Mouse (Mus musculus) lung, embryonic 16.5 days (tissue): ENCODE measurements at regions not wholly inside any gene's neighbourhood (a gene's known extent, or its start where the extent isn't known, plus 50 kb on each side); places are given as distances from the start of the nearest gene placed in this dataset.

Experiments used
- ATAC-seq: fragments of 200-750 bp; cut with Nextera tagmentation; 2 replicates; pipeline ENCODE4 v1.8.0; 2017; ENCODE audit warnings: low read depth, mild to moderate bottlenecking, moderate library complexity
- H3K27ac ChIP-seq: fragments of 300-500 bp; sonication (generic); 2 replicates; pipeline ENCODE4 v1.5.1; 2014; ENCODE audit warnings: mild to moderate bottlenecking, control low read depth, low read length
- H3K27me3 ChIP-seq: fragments of 300-500 bp; sonication (generic); 2 replicates; pipeline ENCODE4 v1.6.1; 2014; ENCODE audit warnings: low read depth, low read length, mixed read lengths; ENCODE audit not compliant: control insufficient read depth, insufficient read depth
- H3K36me3 ChIP-seq: fragments of 300-500 bp; sonication (generic); 2 replicates; pipeline ENCODE4 v1.6.1; 2014; ENCODE audit warnings: low read length; ENCODE audit not compliant: control insufficient read depth, insufficient read depth
- H3K4me1 ChIP-seq: fragments of 300-500 bp; sonication (generic); replicated peaks from 2 replicates; pipeline ENCODE4 v1.6.1; 2014; ENCODE audit warnings: low read length, mixed read lengths; ENCODE audit not compliant: control insufficient read depth, insufficient read depth
- H3K4me2 ChIP-seq: fragments of 300-500 bp; sonication (generic); 2 replicates; pipeline ENCODE4 v1.6.1; 2014; ENCODE audit warnings: low read depth, low read length, control low read depth
- H3K4me3 ChIP-seq: fragments of 300-500 bp; sonication (generic); 2 replicates; pipeline ENCODE4 v1.5.1; 2014; ENCODE audit warnings: mild to moderate bottlenecking, low read length, control low read depth
- H3K9ac ChIP-seq: fragments of 300-500 bp; sonication (generic); 2 replicates; pipeline ENCODE4 v1.6.1; 2014; ENCODE audit warnings: low read length, control low read depth
- H3K9me3 ChIP-seq: fragments of 300-500 bp; sonication (generic); 2 replicates; pipeline ENCODE4 v1.6.1; 2016; ENCODE audit warnings: low read length; ENCODE audit not compliant: control insufficient read depth
- WGBS: fragments of 180-500 bp; shearing (Covaris S2); extraction: QIAGEN DNeasy Blood & Tissue Kit; methylation state at CpG from one replicate; pipeline ENCODE4 v1.1.7; 2014; 5-methylcytosine and 5-hydroxymethylcytosine counted together

DNA sequence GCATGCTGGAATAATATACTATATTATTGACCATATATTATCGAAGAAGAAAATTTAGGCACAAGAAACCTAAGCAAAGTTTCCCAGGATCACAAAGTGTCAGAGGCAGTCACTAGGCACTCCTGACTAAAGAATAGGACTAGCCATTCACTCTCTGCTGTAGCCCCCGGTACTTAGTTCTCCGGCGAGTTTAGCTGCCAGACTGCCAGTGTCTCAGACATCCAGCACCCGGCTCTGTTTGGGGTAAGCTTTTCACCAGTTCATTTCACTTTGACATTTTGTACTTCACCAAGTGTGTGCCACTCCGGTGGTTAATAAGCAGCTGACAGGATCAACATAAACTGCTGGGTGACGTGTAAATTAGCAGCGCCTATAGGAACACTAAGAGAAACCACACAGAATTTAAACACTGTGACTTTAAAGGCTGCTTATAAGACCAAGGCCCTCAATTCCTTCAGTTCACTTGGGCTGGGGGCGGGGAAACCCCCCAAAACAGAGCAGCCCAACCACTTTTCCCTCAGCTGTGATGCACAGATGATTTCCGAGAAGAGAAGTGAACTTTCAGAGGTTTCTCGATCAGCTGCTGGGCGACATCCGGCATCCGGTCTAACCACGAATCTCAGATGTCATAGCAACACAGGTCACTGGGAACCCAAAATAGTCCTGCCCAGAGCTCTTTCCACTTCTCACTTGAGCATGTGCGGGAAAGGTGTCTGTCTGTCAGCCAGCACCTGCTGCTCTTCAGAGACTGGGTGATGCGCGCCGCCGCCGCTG is 234.3 kb downstream of the Gm5426 start:
- Histone ChIP-seq H3K27ac (peak overlapping the region; percentile 12; the same call in 1 of the 2 replicates), H3K4me1 (peaks cover 22% of the 10 kb centered on the region), H3K36me3 (no peaks in the 10 kb centered on the region), H3K4me3 (peak overlapping the region; percentile 28), H3K4me2 (peak overlapping the region; percentile 62), H3K9ac (peak overlapping the region; percentile 40), H3K9me3 (no peaks in the 10 kb centered on the region), H3K27me3 (no peaks in the 10 kb centered on the region)
- 35% methylated on average over 21 of the region's 21 CpGs for WGBS
- peak; percentile 59 for ATAC-seq

DNA sequence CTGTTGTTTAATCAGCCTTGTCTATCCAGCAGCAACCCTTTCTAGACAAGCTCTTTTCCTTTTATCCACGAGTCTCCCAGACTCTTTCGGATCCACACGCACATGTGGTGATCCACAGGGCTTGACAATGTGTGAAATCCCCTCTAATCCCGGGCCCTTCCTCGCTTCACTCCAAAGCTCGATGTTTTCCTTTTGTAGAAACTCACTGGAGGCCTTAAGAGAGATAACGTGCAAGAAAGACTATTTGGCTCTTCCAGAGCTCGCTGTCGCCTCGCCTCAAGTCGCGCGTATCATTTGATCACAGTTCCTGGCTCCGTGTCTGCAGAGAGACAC is 234.9 kb downstream of the Gm5426 start:
- Histone ChIP-seq H3K27me3 (no peaks in the 10 kb centered on the region), H3K36me3 (no peaks in the 10 kb centered on the region), H3K4me3 (peak overlapping the region; percentile 28), H3K4me2 (peak overlapping the region; percentile 62), H3K9me3 (no peaks in the 10 kb centered on the region), H3K27ac (peak overlapping the region; percentile 12; the same call in 1 of the 2 replicates), H3K9ac (peak overlapping the region; percentile 40), H3K4me1 (peaks cover 22% of the 10 kb centered on the region)
- peak; percentile 37; the same call in 1 of the 2 replicates for ATAC-seq
- 35% methylated on average over 14 of the region's 14 CpGs for WGBS

GRCm38 (mm10) chr10:96372616-96373346 is 236.4 kb downstream of the Gm5426 start:
- peak overlapping the region; percentile 38; the same call in 1 of the 2 replicates for H3K27ac ChIP-seq
- peak; percentile 60 for ATAC-seq
- no peaks in the 10 kb centered on the region for H3K9me3 ChIP-seq
- WGBS: 24% methylated on average over 11 of the region's 11 CpGs
- H3K4me2 ChIP-seq: no peak overlapping the region
- no peaks in the 10 kb centered on the region for H3K27me3 ChIP-seq
- H3K9ac ChIP-seq: 0 out of 2 replicates have a peak overlapping the region, but pooled peaks have one; percentile 21
- H3K36me3 ChIP-seq: no peaks in the 10 kb centered on the region
- no peak overlapping the region for H3K4me3 ChIP-seq
- peaks cover 22% of the 10 kb centered on the region for H3K4me1 ChIP-seq

DNA sequence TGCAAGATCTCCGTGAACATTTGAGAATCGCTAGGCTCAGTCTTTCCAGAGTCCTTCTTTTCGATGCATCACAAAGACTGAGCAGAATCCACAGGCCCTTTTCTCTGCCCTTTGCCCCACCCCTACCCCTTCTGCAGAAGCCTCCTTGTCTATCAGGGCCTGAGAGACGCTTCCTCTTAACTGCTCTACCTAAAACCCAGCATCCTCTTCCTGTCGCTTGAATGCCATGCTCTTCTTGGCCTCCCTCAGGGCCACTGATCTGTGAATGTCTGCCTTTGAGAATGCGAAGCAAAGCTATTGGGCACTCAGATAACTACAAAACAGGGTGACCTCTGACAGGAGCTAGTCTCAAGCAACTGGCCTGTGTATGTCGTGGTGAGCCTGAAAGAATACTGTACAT is 237.1 kb downstream of the Gm5426 start:
- ATAC-seq: no peak
- no peaks in the 10 kb centered on the region for H3K36me3 ChIP-seq
- no peak overlapping the region for H3K27ac ChIP-seq

DNA sequence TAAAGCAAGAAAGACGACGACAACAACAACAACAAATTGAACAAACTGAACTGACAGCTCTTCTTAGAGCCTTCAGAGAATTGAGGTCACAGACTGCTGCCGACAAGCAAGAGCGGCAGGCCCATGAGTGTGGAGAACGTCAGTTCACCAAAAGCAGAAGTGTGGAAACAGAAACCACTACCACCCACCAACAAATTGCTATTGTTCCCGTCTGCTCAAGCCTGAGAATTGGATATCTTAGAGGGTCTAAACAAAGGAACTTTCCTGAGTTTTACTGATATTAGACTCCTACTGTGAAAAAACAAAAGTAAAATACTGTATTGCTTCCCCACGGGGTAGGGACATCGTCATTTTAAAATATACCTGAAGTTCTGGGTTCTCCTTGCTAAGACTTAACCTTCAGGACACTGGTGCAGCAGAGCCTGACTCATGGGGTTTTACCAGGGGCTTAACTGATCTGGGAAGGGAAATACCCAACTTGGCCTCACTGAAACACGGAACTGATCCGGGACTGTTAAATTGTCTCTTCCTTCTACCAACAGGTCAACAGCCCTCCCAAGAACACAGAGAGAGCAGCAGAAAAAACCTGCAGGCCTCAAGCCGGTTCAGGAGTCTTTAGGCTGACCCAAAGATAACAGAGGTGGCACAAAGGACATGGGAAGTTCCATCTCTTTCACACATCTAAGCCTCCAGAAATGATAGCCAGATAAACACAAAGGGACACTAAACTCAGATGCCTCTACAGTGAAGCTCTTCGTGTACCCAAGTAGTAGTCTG is 238.1 kb downstream of the Gm5426 start:
- H3K36me3 ChIP-seq: no peaks in the 10 kb centered on the region
- WGBS: 86% methylated on average over 12 of the region's 12 CpGs
- no peak for ATAC-seq
- no peak overlapping the region for H3K4me3 ChIP-seq
- no peaks in the 10 kb centered on the region for H3K27me3 ChIP-seq
- H3K27ac ChIP-seq: no peak overlapping the region
- H3K9ac ChIP-seq: no peak overlapping the region
- peaks cover 22% of the 10 kb centered on the region for H3K4me1 ChIP-seq
- no peak overlapping the region for H3K4me2 ChIP-seq
- no peaks in the 10 kb centered on the region for H3K9me3 ChIP-seq

More for the DNA sequence above, 237.1 kb downstream of the Gm5426 start:
- no peak overlapping the region for H3K4me3 ChIP-seq
- 64% methylated on average over 7 of the region's 7 CpGs for whole genome bisulfite sequencing
- H3K4me2 ChIP-seq: no peak overlapping the region
- no peak overlapping the region for H3K9ac ChIP-seq
- H3K27me3 ChIP-seq: no peaks in the 10 kb centered on the region
- peaks cover 22% of the 10 kb centered on the region for H3K4me1 ChIP-seq
- H3K9me3 ChIP-seq: no peaks in the 10 kb centered on the region

DNA sequence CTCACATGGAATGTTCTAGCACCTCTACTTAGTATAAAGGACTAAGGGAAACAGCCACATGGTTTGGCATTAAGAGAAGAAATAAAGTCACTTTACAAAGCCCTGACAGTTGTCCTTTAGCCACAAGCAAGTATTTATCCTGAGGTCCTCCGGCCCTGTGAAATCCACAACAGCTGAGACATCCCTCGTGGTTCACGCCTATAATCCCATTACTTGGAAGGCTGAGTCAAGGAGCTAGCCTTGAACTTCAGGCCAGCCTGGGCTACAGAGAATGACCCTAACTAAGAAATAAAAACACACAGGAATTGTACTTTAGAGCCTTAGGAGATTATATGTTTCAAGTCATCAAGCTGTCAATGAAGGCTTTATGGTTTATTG is 238.7 kb downstream of the Gm5426 start:
- H3K4me2 ChIP-seq: no peak overlapping the region

GRCm38 (mm10) chr10:96377549-96377948 is 239.3 kb upstream of the Btg1 start:
- Histone ChIP-seq H3K27me3 (no peaks in the 10 kb centered on the region), H3K4me2 (no peak overlapping the region), H3K36me3 (no peaks in the 10 kb centered on the region), H3K4me1 (peaks cover 9% of the 10 kb centered on the region), H3K9me3 (no peaks in the 10 kb centered on the region), H3K27ac (no peak overlapping the region), H3K9ac (no peak overlapping the region), H3K4me3 (no peak overlapping the region)
- WGBS: 84% methylated on average over 4 of the region's 4 CpGs
- no peak for ATAC-seq

More for the DNA sequence above, 238.7 kb downstream of the Gm5426 start:
- no peak overlapping the region for H3K27ac ChIP-seq
- H3K9ac ChIP-seq: no peak overlapping the region
- H3K4me3 ChIP-seq: no peak overlapping the region
- no peaks in the 10 kb centered on the region for H3K9me3 ChIP-seq
- ATAC-seq: no peak
- no peaks in the 10 kb centered on the region for H3K36me3 ChIP-seq
- WGBS: 91% methylated on average over 3 of the region's 3 CpGs
- H3K27me3 ChIP-seq: no peaks in the 10 kb centered on the region
- H3K4me1 ChIP-seq: peaks cover 22% of the 10 kb centered on the region

GRCm38 (mm10) chr10:96379016-96379771 is 237.6 kb upstream of the Btg1 start:
- Histone ChIP-seq H3K4me2 (no peak overlapping the region), H3K27ac (no peak overlapping the region), H3K36me3 (no peaks in the 10 kb centered on the region), H3K9ac (no peak overlapping the region), H3K4me3 (no peak overlapping the region), H3K9me3 (no peaks in the 10 kb centered on the region), H3K27me3 (no peaks in the 10 kb centered on the region), H3K4me1 (no peaks in the 10 kb centered on the region)
- ATAC-seq: 0 out of 2 replicates have a peak, but pooled peaks have one; percentile 31
- 50% methylated on average over 9 of the region's 9 CpGs for WGBS
